Mouse (Mus musculus): ENCODE measurements around the gene Slc7a7. TPM values are rescaled to one million over a fixed set of nuclear protein-coding genes. Genes with fewer than 3 reads are reported as not detected.
A peak's percentile ranks its signal among the peaks of the same experiment; 100 is the strongest.
"Not testable (repeated sequence)": the region's sequence is repeated elsewhere in the genome, so short reads cannot be mapped to it uniquely, and the experiment has no call there.

Gene Slc7a7
- polyA plus RNA-seq, 1 experiment, result 0.35 TPM

GRCm38 (mm10) chr14:54365026-54365645, 52.4 kb downstream of the Slc7a7 start:
- Histone ChIP-seq H3K79me2 (ENCODE audit: control insufficient read depth, insufficient read depth) (peaks cover 27% of the 10 kb centered on the region), H3ac (ENCODE audit: control insufficient read depth, insufficient read length, low read depth) (no peak overlapping the region), H3K36me3 (ENCODE audit: control insufficient read depth, insufficient read depth) (peaks cover 56% of the 10 kb centered on the region), H3K79me3 (ENCODE audit: low read depth) (peaks cover 7% of the 10 kb centered on the region), H3K4me3 (ENCODE audit: insufficient read depth, poor library complexity, severe bottlenecking) (no peak overlapping the region), H3K27me3 (ENCODE audit: control insufficient read depth, insufficient read depth, insufficient read length) (no peaks in the 10 kb centered on the region)
- TF ChIP-seq CEBPB (IDR thresholded peaks at IDR 0.05; ENCODE audit: low read depth) (no peak), CTCF (IDR thresholded peaks at IDR 0.05; ENCODE audit: control insufficient read depth, insufficient read depth, insufficient read length) (no peak), MYOG (IDR thresholded peaks at IDR 0.05; ENCODE audit: control insufficient read depth, extremely low read depth, insufficient read length) (no peak), MAX (IDR thresholded peaks at IDR 0.05) (no peak), USF1 (IDR thresholded peaks at IDR 0.05; ENCODE audit: low read depth) (no peak)

- TF ChIP-seq MYOD1 (IDR thresholded peaks at IDR 0.05; ENCODE audit: control insufficient read depth, insufficient read length, low read depth), result no peak
- TF ChIP-seq MYOG (IDR thresholded peaks at IDR 0.05; ENCODE audit: control insufficient read depth, extremely low read depth, insufficient read length), result no peak
- TF ChIP-seq USF1 (IDR thresholded peaks at IDR 0.05; ENCODE audit: low read depth), result no peak
- TF ChIP-seq CEBPB (IDR thresholded peaks at IDR 0.05; ENCODE audit: low read depth), result no peak
- no peak for TF ChIP-seq FOSL1 (IDR thresholded peaks at IDR 0.05; ENCODE audit: insufficient read depth, low read length, poor library complexity, severe bottlenecking)
- no peak for TF ChIP-seq CTCF (IDR thresholded peaks at IDR 0.05; ENCODE audit: control insufficient read depth, insufficient read depth, insufficient read length)
- no peak for TF ChIP-seq MAX (IDR thresholded peaks at IDR 0.05)
- no peak overlapping the region for H3K4me3 ChIP-seq (ENCODE audit: insufficient read depth, poor library complexity, severe bottlenecking)
- no peak overlapping the region for H3ac ChIP-seq (ENCODE audit: control insufficient read depth, insufficient read length, low read depth)
- H3K36me3 ChIP-seq (ENCODE audit: control insufficient read depth, insufficient read depth), result peaks cover 38% of the 10 kb centered on the region
- peaks cover 27% of the 10 kb centered on the region for H3K79me2 ChIP-seq (ENCODE audit: control insufficient read depth, insufficient read depth)
- no peaks in the 10 kb centered on the region for H3K27me3 ChIP-seq (ENCODE audit: control insufficient read depth, insufficient read depth, insufficient read length)
- peaks cover 7% of the 10 kb centered on the region for H3K79me3 ChIP-seq (ENCODE audit: low read depth)
These were observed 54.4 kb downstream of the Slc7a7 start for GRCm38 (mm10) chr14:54363156-54363555.

GRCm38 (mm10) chr14:54360577-54361340, 56.8 kb downstream of the Slc7a7 start, which contains the start of gene Oxa1l:
TSS of gene Oxa1l (plus strand) at chr14:54360834.
- peaks cover 7% of the 10 kb centered on the region for H3K79me3 ChIP-seq (ENCODE audit: low read depth)
- peak within 1 kb of the TSS; percentile 95 for H3ac ChIP-seq (ENCODE audit: control insufficient read depth, insufficient read length, low read depth)
- peaks cover 27% of the 10 kb centered on the region for H3K79me2 ChIP-seq (ENCODE audit: control insufficient read depth, insufficient read depth)
- no peaks in the 10 kb centered on the region for H3K27me3 ChIP-seq (ENCODE audit: control insufficient read depth, insufficient read depth, insufficient read length)
- peaks cover 24% of the 10 kb centered on the region for H3K36me3 ChIP-seq (ENCODE audit: control insufficient read depth, insufficient read depth)
- peak within 1 kb of the TSS; percentile 87 for H3K4me3 ChIP-seq (ENCODE audit: insufficient read depth, poor library complexity, severe bottlenecking)
- TF ChIP-seq MYOD1 (IDR thresholded peaks at IDR 0.05; ENCODE audit: control insufficient read depth, insufficient read length, low read depth) (no peak), MYOG (IDR thresholded peaks at IDR 0.05; ENCODE audit: control insufficient read depth, extremely low read depth, insufficient read length) (no peak), USF1 (IDR thresholded peaks at IDR 0.05; ENCODE audit: low read depth) (no peak), CEBPB (IDR thresholded peaks at IDR 0.05; ENCODE audit: low read depth) (no peak), CTCF (IDR thresholded peaks at IDR 0.05; ENCODE audit: control insufficient read depth, insufficient read depth, insufficient read length) (peak; percentile 17), FOSL1 (IDR thresholded peaks at IDR 0.05; ENCODE audit: insufficient read depth, low read length, poor library complexity, severe bottlenecking) (no peak), MAX (IDR thresholded peaks at IDR 0.05) (peak; percentile 49)

- no peak overlapping the region for H3K4me3 ChIP-seq (ENCODE audit: insufficient read depth, poor library complexity, severe bottlenecking)
- no peaks in the 10 kb centered on the region for H3K79me2 ChIP-seq (ENCODE audit: control insufficient read depth, insufficient read depth)
- no peaks in the 10 kb centered on the region for H3K36me3 ChIP-seq (ENCODE audit: control insufficient read depth, insufficient read depth)
- H3K27me3 ChIP-seq (ENCODE audit: control insufficient read depth, insufficient read depth, insufficient read length), result no peaks in the 10 kb centered on the region
- TF ChIP-seq CEBPB (IDR thresholded peaks at IDR 0.05; ENCODE audit: low read depth) (no peak), USF1 (IDR thresholded peaks at IDR 0.05; ENCODE audit: low read depth) (no peak), MYOG (IDR thresholded peaks at IDR 0.05; ENCODE audit: control insufficient read depth, extremely low read depth, insufficient read length) (no peak), MAX (IDR thresholded peaks at IDR 0.05) (no peak), CTCF (IDR thresholded peaks at IDR 0.05; ENCODE audit: control insufficient read depth, insufficient read depth, insufficient read length) (no peak), MYOD1 (IDR thresholded peaks at IDR 0.05; ENCODE audit: control insufficient read depth, insufficient read length, low read depth) (no peak), FOSL1 (IDR thresholded peaks at IDR 0.05; ENCODE audit: insufficient read depth, low read length, poor library complexity, severe bottlenecking) (no peak)
- no peak overlapping the region for H3ac ChIP-seq (ENCODE audit: control insufficient read depth, insufficient read length, low read depth)
- H3K79me3 ChIP-seq (ENCODE audit: low read depth), result no peaks in the 10 kb centered on the region
These were observed 63.2 kb downstream of the Slc7a7 start for GRCm38 (mm10) chr14:54354406-54354805.

- H3K4me3 ChIP-seq (ENCODE audit: insufficient read depth, poor library complexity, severe bottlenecking), result no peak overlapping the region
- H3K36me3 ChIP-seq (ENCODE audit: control insufficient read depth, insufficient read depth), result no peaks in the 10 kb centered on the region
- no peaks in the 10 kb centered on the region for H3K79me3 ChIP-seq (ENCODE audit: low read depth)
- no peaks in the 10 kb centered on the region for H3K79me2 ChIP-seq (ENCODE audit: control insufficient read depth, insufficient read depth)
- TF ChIP-seq MYOD1 (IDR thresholded peaks at IDR 0.05; ENCODE audit: control insufficient read depth, insufficient read length, low read depth), result no peak
- TF ChIP-seq CTCF (IDR thresholded peaks at IDR 0.05; ENCODE audit: control insufficient read depth, insufficient read depth, insufficient read length), result no peak
- no peak for TF ChIP-seq USF1 (IDR thresholded peaks at IDR 0.05; ENCODE audit: low read depth)
- H3K27me3 ChIP-seq (ENCODE audit: control insufficient read depth, insufficient read depth, insufficient read length), result no peaks in the 10 kb centered on the region
- no peak overlapping the region for H3ac ChIP-seq (ENCODE audit: control insufficient read depth, insufficient read length, low read depth)
These were observed 65.3 kb downstream of the Slc7a7 start for GRCm38 (mm10) chr14:54352314-54352713.

GRCm38 (mm10) chr14:54350773-54351541, 66.6 kb downstream of the Slc7a7 start:
- not testable (repeated sequence) for H3K79me3 ChIP-seq (ENCODE audit: low read depth); H3ac ChIP-seq (ENCODE audit: control insufficient read depth, insufficient read length, low read depth); H3K79me2 ChIP-seq (ENCODE audit: control insufficient read depth, insufficient read depth); H3K27me3 ChIP-seq (ENCODE audit: control insufficient read depth, insufficient read depth, insufficient read length); H3K36me3 ChIP-seq (ENCODE audit: control insufficient read depth, insufficient read depth); H3K4me3 ChIP-seq (ENCODE audit: insufficient read depth, poor library complexity, severe bottlenecking)

GRCm38 (mm10) chr14:54341807-54342206, 75.8 kb downstream of the Slc7a7 start:
- H3K27me3 ChIP-seq (ENCODE audit: control insufficient read depth, insufficient read depth, insufficient read length); H3K36me3 ChIP-seq (ENCODE audit: control insufficient read depth, insufficient read depth); H3K79me2 ChIP-seq (ENCODE audit: control insufficient read depth, insufficient read depth); H3K79me3 ChIP-seq (ENCODE audit: low read depth); H3ac ChIP-seq (ENCODE audit: control insufficient read depth, insufficient read length, low read depth); H3K4me3 ChIP-seq (ENCODE audit: insufficient read depth, poor library complexity, severe bottlenecking): not testable (repeated sequence)
